Mouse (Mus musculus) layer of hippocampus, adult 11-12 months (tissue): Measurements from ENCODE around the gene Immp2l.

Experiments used
- DNase-seq: peaks from one replicate; pipeline ENCODE4 v3.0.0; 2022; ENCODE audit warnings: low spot score

Immp2l gene

DNA sequence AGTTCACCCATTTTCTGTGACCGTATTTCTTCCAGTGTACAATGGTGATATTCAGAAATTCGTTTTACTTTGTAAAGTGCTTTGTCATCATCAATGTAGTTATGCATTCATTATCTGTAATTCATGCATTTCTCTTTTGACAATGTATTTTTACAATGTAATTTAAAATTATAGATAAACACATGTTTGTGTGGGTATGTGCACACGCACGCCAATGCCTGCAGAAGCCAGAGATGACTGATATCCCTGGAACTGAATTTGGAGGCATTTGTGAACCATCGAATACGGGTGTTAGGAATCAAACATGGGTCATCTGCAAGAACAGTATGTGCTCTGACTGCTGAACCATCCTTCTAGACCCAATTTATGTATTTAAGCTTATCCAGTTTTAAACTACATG is 161.6 kb downstream of the Immp2l start:
- no peak for DNase-seq

DNA sequence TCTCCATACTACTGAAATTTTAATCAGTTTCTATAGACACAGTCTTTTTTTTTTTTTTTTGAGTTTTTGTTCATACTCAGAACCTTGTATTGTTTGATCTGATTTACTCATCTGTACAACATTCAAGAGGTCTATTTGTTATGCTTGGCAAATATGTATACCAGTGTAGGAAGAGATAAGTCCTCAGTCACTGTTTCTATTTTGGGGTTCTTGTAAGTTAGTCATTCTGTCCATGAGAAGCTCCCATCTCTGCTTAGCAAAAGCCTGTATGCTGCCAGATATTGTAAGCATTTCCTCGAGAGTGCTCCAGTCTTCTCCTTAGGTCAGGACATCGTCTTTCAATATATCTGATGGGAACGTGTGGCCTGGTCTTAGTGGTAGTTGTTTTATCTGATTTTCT is 168.9 kb downstream of the Immp2l start:
- no peak for DNase-seq

GRCm38 (mm10) chr12:41196374-41196773 is 172.5 kb downstream of the Immp2l start:
- no peak for DNase-seq

- DNase-seq = no peak
These were observed 191.3 kb downstream of the Immp2l start for GRCm38 (mm10) chr12:41215186-41215585.

DNA sequence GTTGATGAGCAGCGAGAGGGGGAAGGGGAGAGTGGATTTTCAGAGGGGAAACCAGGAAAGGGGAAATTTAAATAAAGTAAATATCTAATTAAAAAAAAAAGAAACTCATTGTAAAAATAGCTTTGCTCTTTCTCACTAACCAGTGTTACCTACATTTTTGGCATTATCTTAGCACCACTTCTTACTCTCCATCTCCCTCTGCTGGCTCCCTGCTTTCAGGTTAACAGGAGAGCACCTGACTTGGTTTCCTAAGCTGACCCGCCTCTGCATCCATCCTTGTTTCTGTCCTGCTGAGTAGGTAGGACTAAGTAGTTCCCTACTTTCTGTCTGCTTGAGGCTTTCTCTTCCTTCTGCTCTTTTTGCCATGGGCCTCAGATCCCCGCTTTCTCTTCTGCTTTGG is 198.0 kb downstream of the Immp2l start:
- no peak for DNase-seq

GRCm38 (mm10) chr12:41223686-41224085 is 199.8 kb downstream of the Immp2l start:
- DNase-seq = no peak

- no peak for DNase-seq
These were observed 200.6 kb downstream of the Immp2l start for GRCm38 (mm10) chr12:41224538-41224937.

DNA sequence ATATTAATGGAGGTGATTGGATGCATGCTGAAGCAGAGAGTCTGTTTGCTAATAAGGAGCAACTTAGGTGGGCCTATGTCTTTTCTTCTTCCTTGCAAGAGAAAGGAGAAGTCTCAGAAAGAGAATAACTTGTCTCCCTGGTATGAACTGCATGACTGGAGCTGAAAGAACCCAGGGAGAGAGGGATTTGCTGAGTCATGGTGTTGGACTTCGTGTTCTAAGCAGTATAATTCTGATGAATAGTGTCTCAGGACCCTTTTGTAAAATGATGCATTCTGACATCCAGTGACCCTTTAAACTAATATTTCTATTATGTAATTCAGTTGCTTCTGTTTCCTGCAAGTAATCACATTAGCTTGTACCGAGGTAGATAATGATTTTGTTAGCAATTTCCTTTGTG is 208.1 kb downstream of the Immp2l start:
- DNase-seq = no peak

DNA sequence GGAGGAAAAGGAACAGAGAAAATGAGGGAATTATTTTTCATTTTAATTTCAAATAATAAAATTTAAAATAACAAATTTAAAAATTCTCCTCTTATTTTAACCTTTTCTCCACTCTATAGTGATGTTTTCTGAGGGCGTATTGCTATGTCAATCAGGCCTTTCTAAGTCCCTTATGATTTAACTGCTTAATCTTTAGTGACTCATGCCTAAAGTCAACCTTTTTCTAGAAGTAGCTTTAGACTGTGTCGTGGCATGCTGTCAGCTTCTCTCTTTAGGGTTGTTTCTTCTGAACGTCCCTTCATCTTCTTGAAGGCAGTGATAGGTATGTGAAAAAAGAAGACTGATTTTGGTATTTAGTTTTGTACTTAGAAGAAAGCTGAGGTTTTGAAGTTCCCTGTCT is 214.0 kb downstream of the Immp2l start:
- no peak for DNase-seq

DNA sequence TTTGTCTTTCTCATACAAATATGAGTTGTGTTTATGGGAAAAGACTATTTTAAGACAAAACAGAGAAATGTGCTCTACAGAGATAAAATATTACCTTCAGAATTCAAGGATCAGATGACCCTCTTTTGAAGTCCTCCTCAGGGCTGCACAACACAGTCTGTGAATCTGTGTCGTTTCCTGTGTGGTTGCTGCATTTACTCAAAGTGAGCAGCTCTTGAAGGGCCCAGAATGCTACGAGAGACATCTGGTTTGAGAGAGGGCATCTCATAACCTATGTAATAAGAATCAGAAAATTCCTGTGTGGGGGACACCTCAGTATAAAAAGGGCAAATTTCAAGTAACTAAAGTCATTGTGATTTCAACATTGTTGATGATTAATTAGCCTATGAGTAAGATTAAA is 217.3 kb downstream of the Immp2l start:
- no peak for DNase-seq

DNA sequence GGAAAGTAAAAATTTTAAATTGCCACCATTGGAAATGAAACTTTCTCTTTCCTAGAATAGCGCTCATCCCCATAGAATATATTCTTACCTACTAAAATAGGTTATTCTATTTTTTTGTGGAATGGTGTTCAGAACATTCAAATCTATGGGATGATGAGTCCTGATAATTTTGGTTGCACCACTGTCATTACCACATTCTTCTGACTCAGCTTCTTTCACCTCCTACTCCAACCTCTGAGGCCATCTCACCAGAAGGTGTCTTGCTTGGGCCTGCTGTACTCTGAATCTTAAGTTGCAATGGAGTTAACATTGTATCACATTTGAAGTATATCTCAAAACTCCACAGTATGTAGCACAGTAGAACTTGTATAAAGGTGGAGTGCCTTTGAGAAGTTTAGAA is 224.4 kb downstream of the Immp2l start:
- DNase-seq = no peak

DNA sequence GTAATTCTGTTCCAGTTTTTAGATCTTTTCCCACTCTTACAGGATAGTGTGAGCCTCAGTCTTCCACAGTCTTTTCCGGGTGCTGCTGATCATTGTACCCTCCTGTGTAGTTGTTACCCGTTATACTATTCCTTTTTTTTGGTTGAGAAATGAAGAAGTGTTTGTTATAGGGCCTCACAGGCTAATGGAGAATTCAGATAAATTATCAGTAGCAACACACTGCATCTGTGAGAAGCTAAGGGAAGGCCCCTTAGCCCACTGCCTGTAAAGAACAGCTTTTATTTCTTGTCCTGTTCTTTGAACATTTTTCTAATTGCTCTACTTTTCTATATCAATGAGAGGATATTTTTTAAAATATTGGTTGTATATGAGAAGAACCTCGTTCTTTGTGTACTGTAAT is 226.2 kb downstream of the Immp2l start:
- DNase-seq = no peak

DNA sequence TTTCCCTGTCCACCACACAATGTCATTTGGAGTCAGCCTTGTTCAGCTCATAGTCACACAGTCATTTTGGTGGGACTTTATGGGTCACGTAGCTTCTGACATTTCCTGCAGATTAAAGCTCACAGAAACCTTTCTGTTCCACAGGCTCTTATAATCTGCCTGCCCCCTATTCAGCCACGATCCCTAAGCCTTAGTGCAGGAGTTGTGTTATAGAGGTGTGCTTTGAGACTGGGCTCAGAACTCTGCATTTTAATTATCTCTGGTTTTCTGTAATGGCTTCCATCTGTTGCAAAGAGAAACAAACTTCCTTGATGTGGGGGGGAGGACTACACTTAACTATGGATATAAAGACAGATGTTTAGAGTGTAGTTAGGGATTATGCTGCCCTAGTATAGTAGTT is 234.0 kb downstream of the Immp2l start:
- DNase-seq = no peak

DNA sequence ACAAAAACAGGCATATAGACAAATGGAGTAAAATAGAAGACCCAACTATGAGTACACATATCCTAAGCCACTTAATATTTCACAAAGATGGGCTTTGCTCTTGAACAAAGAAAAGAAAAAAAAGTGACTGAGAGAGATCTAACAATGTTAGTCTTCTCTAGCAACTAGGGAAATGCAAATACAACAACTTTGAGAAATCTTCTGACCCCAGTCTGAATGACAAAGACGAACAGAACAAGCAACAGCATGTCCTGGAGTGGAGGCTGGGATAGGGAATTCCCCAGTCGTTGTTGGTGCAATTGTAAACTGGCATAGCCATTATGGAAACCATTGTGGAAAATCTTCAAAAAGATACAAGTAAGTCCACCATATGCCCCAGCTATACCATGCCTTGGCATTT is 235.7 kb downstream of the Immp2l start:
- no peak for DNase-seq

- no peak for DNase-seq
These were observed 250.2 kb downstream of the Immp2l start for GRCm38 (mm10) chr12:41274136-41274535.

GRCm38 (mm10) chr12:41275361-41275760 is 251.5 kb downstream of the Immp2l start:
- no peak for DNase-seq

DNA sequence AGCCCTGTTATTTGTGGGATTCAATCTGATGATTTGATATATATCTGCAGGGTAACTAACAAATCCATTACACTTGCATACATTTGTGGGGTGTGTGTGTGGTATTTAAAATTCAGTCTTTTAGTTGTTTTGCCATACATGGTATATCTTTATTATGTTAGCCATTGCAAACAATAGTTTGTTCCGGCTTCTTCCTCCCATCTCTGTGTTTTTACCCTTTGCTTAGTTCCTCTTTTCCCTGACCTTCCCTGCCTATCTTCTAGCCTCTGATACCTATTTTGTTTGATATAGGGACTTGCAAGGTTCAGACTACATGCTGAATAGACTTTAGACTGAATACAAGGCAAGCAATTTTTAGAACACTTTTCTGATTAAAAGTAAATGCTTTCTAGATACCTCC is 254.0 kb downstream of the Immp2l start:
- DNase-seq = no peak

DNA sequence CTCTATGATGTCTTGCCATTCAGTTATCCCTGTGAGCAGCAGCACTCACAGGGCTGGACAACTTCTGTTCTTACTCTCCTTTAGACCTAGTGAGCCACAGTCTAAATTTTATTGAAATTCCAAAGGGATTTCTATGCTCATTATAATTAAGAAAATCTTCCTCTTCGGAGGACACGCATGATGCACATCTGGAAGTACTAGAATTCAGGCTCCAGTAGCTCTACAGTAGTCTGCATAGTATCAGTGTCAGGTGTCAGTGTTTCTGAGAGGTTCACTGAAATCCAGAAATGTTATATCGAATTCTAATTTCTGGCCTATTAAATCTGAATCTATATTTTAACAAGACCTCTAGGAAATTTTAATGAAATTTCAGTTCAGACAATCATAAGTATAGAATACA is 265.2 kb downstream of the Immp2l start:
- no peak for DNase-seq

GRCm38 (mm10) chr12:41307015-41307414 is 283.1 kb downstream of the Immp2l start:
- no peak for DNase-seq

- DNase-seq = no peak
These were observed 285.1 kb downstream of the Immp2l start for GRCm38 (mm10) chr12:41308726-41309680.

- DNase-seq = no peak
These were observed 289.5 kb downstream of the Immp2l start for GRCm38 (mm10) chr12:41313391-41313790.

GRCm38 (mm10) chr12:41314811-41315461 is 291.0 kb downstream of the Immp2l start:
- DNase-seq = no peak

- DNase-seq = no peak
These were observed 292.0 kb downstream of the Immp2l start for GRCm38 (mm10) chr12:41315871-41316270.
